Mouse (Mus musculus): Measurements from ENCODE around the gene Tex46. TPM values are rescaled to one million over a fixed set of nuclear protein-coding genes. Genes with fewer than 3 reads are reported as not detected.

The Tex46 gene
- not detected in 2 replicates for polyA plus RNA-seq (2012; rRNA removed)

GRCm38 (mm10) chr4:136610387-136610856, at the start of gene Tex46:
Tex46 (plus strand) TSS chr4:136610437.

GRCm38 (mm10) chr4:136602568-136602967, 7.7 kb upstream of the Tex46 start, which contains the start of gene Kdm1a:
Kdm1a (minus strand) TSS chr4:136602723.

GRCm38 (mm10) chr4:136622388-136622787, 12.2 kb downstream of the Tex46 start, which contains the start of gene Lactbl1:
Lactbl1 (plus strand) TSS chr4:136622621.

Other genes starting within 250 kb of the Tex46 start
- gene Htr1d, start 186.9 kb upstream of the Tex46 start, polyA plus RNA-seq (2012; rRNA removed) = 0.10 and 0.15 TPM in 2 replicates
- gene 6030445D17Rik, start 148.2 kb upstream of the Tex46 start, polyA plus RNA-seq (2012; rRNA removed) = 0.84 and 1.3 TPM in 2 replicates
- 13.7 and 14.6 TPM in 2 replicates for gene Luzp1, start 140.7 kb upstream of the Tex46 start, polyA plus RNA-seq (2012; rRNA removed)
- 21.2 and 24.4 TPM in 2 replicates for gene Kdm1a, start 7.7 kb upstream of the Tex46 start, polyA plus RNA-seq (2012; rRNA removed)
- gene Lactbl1, start 12.2 kb downstream of the Tex46 start, polyA plus RNA-seq (2012; rRNA removed) = 0.03 TPM in 1 of 2 replicates, not detected in the other
- gene Ephb2, start 225.6 kb downstream of the Tex46 start, polyA plus RNA-seq (2012; rRNA removed) = 118 and 132 TPM in 2 replicates

Measured in colon, adult 2 months (tissue).